Mouse (Mus musculus) c-Kit-positive CD71-positive TER-119-positive erythroid progenitor cells, embryonic 14.5 days (primary cell): ENCODE data around the gene Itgb2.

Source experiments
- DNase-seq: peaks from one replicate; pipeline ENCODE4 v3.0.0-alpha.2; 2013; ENCODE audit warnings: low spot score

Itgb2 gene

GRCm38 (mm10) chr10:77530140-77530539 is at the start of gene Itgb2:
Itgb2 (plus strand) TSS chr10:77530252.
- no peak for DNase-seq

GRCm38 (mm10) chr10:77481814-77482213 is 48.2 kb upstream of the Itgb2 start:
- DNase-seq: no peak

GRCm38 (mm10) chr10:77484205-77484935 is 45.7 kb upstream of the Itgb2 start:
- no peak for DNase-seq

GRCm38 (mm10) chr10:77485786-77486185 is 44.3 kb upstream of the Itgb2 start:
- DNase-seq: no peak

GRCm38 (mm10) chr10:77488168-77488567 is 41.9 kb upstream of the Itgb2 start:
- DNase-seq: no peak

GRCm38 (mm10) chr10:77491585-77491984 is 38.5 kb upstream of the Itgb2 start:
- DNase-seq: no peak

- DNase-seq: no peak
Measured at GRCm38 (mm10) chr10:77492885-77493284, 37.2 kb upstream of the Itgb2 start.

GRCm38 (mm10) chr10:77497185-77497584 is 32.9 kb upstream of the Itgb2 start:
- no peak for DNase-seq

GRCm38 (mm10) chr10:77498254-77498653 is 31.8 kb upstream of the Itgb2 start:
- no peak for DNase-seq

GRCm38 (mm10) chr10:77500636-77501035 is 29.4 kb upstream of the Itgb2 start:
- no peak for DNase-seq

GRCm38 (mm10) chr10:77502967-77503922 is 26.8 kb upstream of the Itgb2 start:
- DNase-seq: no peak

- DNase-seq: no peak
Measured at GRCm38 (mm10) chr10:77504143-77504542, 25.9 kb upstream of the Itgb2 start.

- no peak for DNase-seq
Measured at GRCm38 (mm10) chr10:77506526-77506925, 23.5 kb upstream of the Itgb2 start.

- no peak for DNase-seq
Measured at GRCm38 (mm10) chr10:77506961-77507577, 23.0 kb upstream of the Itgb2 start.

GRCm38 (mm10) chr10:77507779-77508178 is 22.3 kb upstream of the Itgb2 start:
- no peak for DNase-seq

GRCm38 (mm10) chr10:77508744-77509143 is 21.3 kb upstream of the Itgb2 start:
- no peak for DNase-seq

- peak; percentile 62 for DNase-seq
Measured at GRCm38 (mm10) chr10:77509403-77510187, 20.5 kb upstream of the Itgb2 start.

GRCm38 (mm10) chr10:77510225-77510982 is 19.6 kb upstream of the Itgb2 start:
- DNase-seq: no peak

GRCm38 (mm10) chr10:77515385-77516348 is 14.4 kb upstream of the Itgb2 start, which contains the start of gene Fam207a:
Fam207a (minus strand) TSS chr10:77515785.
- peak; percentile 91 for DNase-seq
